Mouse (Mus musculus): Measurements from ENCODE around the gene Ngly1.

- TF ChIP-seq TAL1 (IDR thresholded peaks at IDR 0.05; ENCODE audit: low read length) (no peak), GATA1 (IDR thresholded peaks at IDR 0.05; ENCODE audit: low read length) (no peak)
Observed at GRCm38 (mm10) chr14:16301735-16302134, 52.7 kb downstream of the Ngly1 start.
